Mouse (Mus musculus) myocyte (in vitro differentiated cells): ENCODE data around the gene Frmd4a.

Source experiments
- CEBPB ChIP-seq: IDR thresholded peaks from 2 replicates; pipeline ENCODE4 v1.6.1; 2011; ENCODE audit warnings: mild to moderate bottlenecking, moderate library complexity; ENCODE audit not compliant: poor library complexity, insufficient read depth, severe bottlenecking
- E2F4 ChIP-seq: IDR thresholded peaks from one replicate; pipeline ENCODE4 v1.6.1; 2011; ENCODE audit warnings: mild to moderate bottlenecking, control low read depth, moderate library complexity; ENCODE audit not compliant: insufficient read depth
- MAX ChIP-seq: IDR thresholded peaks from one replicate; pipeline ENCODE4 v1.6.1; 2011; ENCODE audit warnings: low read depth, mild to moderate bottlenecking, control low read depth
- MYOD1 ChIP-seq, 3 experiments: IDR thresholded peaks; one replicate each; pipeline ENCODE4 v1.6.1; 2011; ENCODE audit warnings: control low read depth in 2 of 3, low read depth in 2 of 3, mild to moderate bottlenecking in 2 of 3, moderate library complexity in 1 of 3; ENCODE audit not compliant: insufficient read length in 2 of 3, control insufficient read depth in 1 of 3
- MYOG ChIP-seq, 3 experiments: IDR thresholded peaks; one replicate each; pipeline ENCODE4 v1.6.1; 2011; ENCODE audit warnings: control low read depth in 2 of 3, low read depth in 2 of 3, mild to moderate bottlenecking in 2 of 3; ENCODE audit not compliant: insufficient read length in 2 of 3, control insufficient read depth in 1 of 3, insufficient read depth in 1 of 3
- POLR2A ChIP-seq: IDR thresholded peaks from one replicate; pipeline ENCODE4 v1.6.1; 2011; ENCODE audit warnings: low read depth, mild to moderate bottlenecking, control low read depth, moderate library complexity; ENCODE audit not compliant: insufficient read length
- POLR2AphosphoS2 ChIP-seq: IDR thresholded peaks from one replicate; pipeline ENCODE4 v1.6.1; 2011; ENCODE audit warnings: low read depth, control low read depth; ENCODE audit not compliant: insufficient read length
- REST ChIP-seq: IDR thresholded peaks from one replicate; pipeline ENCODE4 v1.6.1; 2011; ENCODE audit warnings: mild to moderate bottlenecking, control low read depth, moderate library complexity; ENCODE audit not compliant: insufficient read depth, insufficient read length
- SRF ChIP-seq: IDR thresholded peaks from one replicate; pipeline ENCODE4 v1.6.1; 2011; ENCODE audit warnings: low read depth; ENCODE audit not compliant: control insufficient read depth, insufficient read length
- TCF12 ChIP-seq: IDR thresholded peaks from one replicate; pipeline ENCODE4 v1.6.1; 2011; ENCODE audit warnings: mild to moderate bottlenecking, control low read depth; ENCODE audit not compliant: poor library complexity, insufficient read depth, severe bottlenecking
- TCF3 ChIP-seq: IDR thresholded peaks from one replicate; pipeline ENCODE4 v1.6.1; 2011; ENCODE audit warnings: low read depth, control low read depth; ENCODE audit not compliant: insufficient read length
- USF1 ChIP-seq: IDR thresholded peaks from one replicate; pipeline ENCODE4 v1.6.1; 2011; ENCODE audit warnings: low read depth, mild to moderate bottlenecking, control low read depth, moderate library complexity

GRCm38 (mm10) chr2:4137493-4137892, 120.0 kb downstream of the Frmd4a start:
- TF ChIP-seq POLR2AphosphoS2 (no peak), POLR2A (no peak), MAX (no peak), TCF12 (no peak), CEBPB (no peak), MYOD1 (IDR thresholded peaks at IDR 0.05; ENCODE audit: control insufficient read depth in 1 of 3, insufficient read length in 2 of 3, low read depth in 2 of 3) (no peak), E2F4 (no peak), USF1 (no peak), MYOG (IDR thresholded peaks at IDR 0.05; ENCODE audit: control insufficient read depth in 1 of 3, insufficient read depth in 1 of 3, insufficient read length in 2 of 3, low read depth in 2 of 3) (no peak), SRF (no peak), TCF3 (no peak), REST (no peak)
